Comparison of ENCODE assay signal across 7 mouse cellular contexts in genomic region chr7:142537879-142538278, GRCm38 (mm10). TPM values are rescaled to one million over a fixed set of nuclear protein-coding genes. Genes with fewer than 3 reads are reported as not detected.
DNase-seq lines count a peak whose midpoint lies in the region; ATAC-seq lines count a peak whose summit lies in the region.

No protein-coding gene starts in this region.

- H3K36me3 ChIP-seq in forebrain, embryonic 12.5 days (replicated peaks), result peaks cover 10% of the 10 kb centered on the region
- 0 out of 2 replicates have a peak, but pooled peaks cover 2% of the 10 kb centered on the region for H3K36me3 ChIP-seq in hindbrain, embryonic 15.5 days
- H3K36me3 ChIP-seq in midbrain, embryonic 10.5 days, result peaks cover 47% of the 10 kb centered on the region

- intact Hi-C loops in left cerebral cortex, postnatal 36 days (cut with DNase I), result loop anchor here (1.0 to 5.0 kb wide), 2 partner anchors 41 to 96 kb away; partner anchors contain the start of gene Tnni2

- no peaks in the 10 kb centered on the region for H3K9me3 ChIP-seq in forebrain, embryonic 12.5 days
- no peaks in the 10 kb centered on the region for H3K9me3 ChIP-seq in hindbrain, embryonic 15.5 days
- no peaks in the 10 kb centered on the region for H3K9me3 ChIP-seq in midbrain, embryonic 10.5 days (replicated peaks)

- peak overlapping the region; percentile 76 for H3K27ac ChIP-seq in forebrain, embryonic 12.5 days
- H3K27ac ChIP-seq in hindbrain, embryonic 15.5 days (replicated peaks), result peak overlapping the region; percentile 46; the same call in 1 of the 2 replicates
- H3K27ac ChIP-seq in midbrain, embryonic 10.5 days (replicated peaks), result peak overlapping the region; percentile 84

- DNase-seq in MN1 (ENCODE audit: low spot score), result peak; percentile 63
- DNase-seq in c-Kit-positive CD71-negative TER-119-negative erythroid progenitor cells, embryonic 14.5 days (ENCODE audit: low read depth), result peak; percentile 63
- peak; percentile 15 to 29 for DNase-seq in left cerebral cortex, postnatal 36 days (ENCODE audit: low spot score in 2 of 2)
- peak; percentile 85 for DNase-seq in midbrain, embryonic 10.5 days (ENCODE audit: low spot score)
- DNase-seq in spleen, adult 18-20 months, result peak; percentile 21 to 64

- ATAC-seq in forebrain, embryonic 12.5 days (ENCODE audit: low FRiP score), result peak; percentile 58; the same call in 1 of the 2 replicates
- peak; percentile 74 for ATAC-seq in hindbrain, embryonic 15.5 days (ENCODE audit: low FRiP score, low read depth)

- H3K4me3 ChIP-seq in forebrain, embryonic 12.5 days (replicated peaks), result no peak overlapping the region
- H3K4me3 ChIP-seq in hindbrain, embryonic 15.5 days, result no peak overlapping the region
- H3K4me3 ChIP-seq in midbrain, embryonic 10.5 days, result no peak overlapping the region; the same call in 1 of the 2 replicates

- no peak overlapping the region for H3K4me2 ChIP-seq in forebrain, embryonic 12.5 days
- H3K4me2 ChIP-seq in hindbrain, embryonic 15.5 days, result no peak overlapping the region

- H3K27me3 ChIP-seq in forebrain, embryonic 12.5 days, result no peaks in the 10 kb centered on the region
- H3K27me3 ChIP-seq in hindbrain, embryonic 15.5 days, result no peaks in the 10 kb centered on the region
- no peaks in the 10 kb centered on the region for H3K27me3 ChIP-seq in midbrain, embryonic 10.5 days (ENCODE audit: low read depth, poor library complexity, severe bottlenecking)

- 5% methylated on average over 6 of the region's 6 CpGs for WGBS in forebrain, embryonic 12.5 days
- 10% methylated on average over 6 of the region's 6 CpGs for WGBS in hindbrain, embryonic 15.5 days
- 9% methylated on average over 6 of the region's 6 CpGs for WGBS in midbrain, embryonic 10.5 days

- H3K9ac ChIP-seq in forebrain, embryonic 12.5 days, result peak overlapping the region; percentile 17; the same call in 1 of the 2 replicates
- no peak overlapping the region for H3K9ac ChIP-seq in hindbrain, embryonic 15.5 days

- peaks cover 38% of the 10 kb centered on the region for H3K4me1 ChIP-seq in forebrain, embryonic 12.5 days
- peaks cover 27% of the 10 kb centered on the region for H3K4me1 ChIP-seq in hindbrain, embryonic 15.5 days (replicated peaks)
- peaks cover 69% of the 10 kb centered on the region for H3K4me1 ChIP-seq in midbrain, embryonic 10.5 days

RNA-seq across cellular contexts. Expression of gene Mrpl23, which starts 5.4 kb away (rescaled TPM):
- 10.8 and 15.9 TPM in 2 replicates for polyA plus RNA-seq in forebrain, embryonic 12.5 days (2016; fragmentation: Nextera tagmentation; extraction: Ambion mirVana)
- 21.1 and 21.6 TPM in 2 replicates for polyA plus RNA-seq in hindbrain, embryonic 15.5 days (2015; fragmentation: Nextera tagmentation; extraction: Ambion mirVana)
- total RNA-seq in left cerebral cortex, postnatal 36 days (2021), result 1 to 10 TPM; 2.9 to 6.0 TPM
- polyA plus RNA-seq in midbrain, embryonic 10.5 days (2016; fragmentation: Nextera tagmentation; extraction: Ambion mirVana), result 15.8 and 20.3 TPM in 2 replicates

RNA-seq across cellular contexts. Expression of gene Tnnt3, which starts 39.2 kb away (rescaled TPM):
- 0.78 TPM in 1 of 2 replicates, not detected in the other for polyA plus RNA-seq in forebrain, embryonic 12.5 days (2016; fragmentation: Nextera tagmentation; extraction: Ambion mirVana)
- polyA plus RNA-seq in hindbrain, embryonic 15.5 days (2015; fragmentation: Nextera tagmentation; extraction: Ambion mirVana), result 3.3 and 3.6 TPM in 2 replicates
- not detected for total RNA-seq in left cerebral cortex, postnatal 36 days (2021)
- 1.9 TPM in 2 replicates for polyA plus RNA-seq in midbrain, embryonic 10.5 days (2016; fragmentation: Nextera tagmentation; extraction: Ambion mirVana)

Comparison
In these comparisons a context has a peak if more than half of its experiments do, and no peak if none do; other contexts are left out.
1. DNase-seq: peak in every context shown above with its lines; median percentile 85 in midbrain, embryonic 10.5 days; 63 in MN1; 63 in c-Kit-positive CD71-negative TER-119-negative erythroid progenitor cells, embryonic 14.5 days; 42 in spleen, adult 18-20 months; 22 in left cerebral cortex, postnatal 36 days.